Mouse (Mus musculus): Measurements from ENCODE around the gene Dstyk.

The Dstyk gene

DNA sequence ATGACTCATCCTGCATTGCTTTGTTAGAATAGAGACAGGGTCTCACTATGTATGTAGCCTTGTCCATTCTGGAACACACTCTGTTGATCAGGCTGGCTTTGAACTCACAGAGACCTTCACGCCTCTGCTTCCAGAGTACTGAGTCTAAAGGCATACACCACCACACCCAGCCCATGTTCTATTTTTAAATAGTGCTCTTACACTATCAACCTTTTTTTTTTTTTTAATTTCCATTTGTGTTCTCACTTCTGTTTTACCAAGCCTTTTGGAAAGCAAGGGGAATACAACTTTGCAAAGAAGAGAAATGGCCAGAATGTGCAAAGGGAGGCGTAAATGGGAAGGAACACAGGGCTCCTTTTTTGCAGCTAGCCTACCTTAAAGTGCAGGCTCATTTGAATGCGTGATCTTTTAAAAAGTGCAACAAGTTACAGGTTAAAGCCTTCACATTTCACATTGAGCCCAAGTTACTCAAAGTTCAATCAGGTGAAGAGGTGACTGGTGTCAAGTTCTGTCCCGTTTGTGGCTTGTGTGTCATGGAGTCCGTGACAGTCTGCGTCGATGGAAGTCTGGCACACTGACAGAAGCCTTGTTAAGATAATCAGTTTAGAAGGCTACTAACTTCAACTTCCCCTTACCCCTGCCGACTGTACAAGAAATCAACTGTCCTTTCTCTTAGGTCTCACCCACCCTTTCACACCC is 962 bp upstream of the Dstyk start:
- ChIA-PET POLR2A (interaction anchor here (0.6 to 1.5 kb wide), 49 partner anchors 8 to 216 kb away, joined by 3 to 30 read pairs (median 4); partner anchors contain the start of genes Tmcc2 (in 3 of the 4) and Rbbp5 (in 2 of the 4)), CTCF (interaction anchor here (0.5 to 1.4 kb wide), 27 partner anchors 9 to 850 kb away, joined by 3 to 9 read pairs (median 4); partner anchors contain the start of gene Tmcc2 (in 1 of the 4))

DNA sequence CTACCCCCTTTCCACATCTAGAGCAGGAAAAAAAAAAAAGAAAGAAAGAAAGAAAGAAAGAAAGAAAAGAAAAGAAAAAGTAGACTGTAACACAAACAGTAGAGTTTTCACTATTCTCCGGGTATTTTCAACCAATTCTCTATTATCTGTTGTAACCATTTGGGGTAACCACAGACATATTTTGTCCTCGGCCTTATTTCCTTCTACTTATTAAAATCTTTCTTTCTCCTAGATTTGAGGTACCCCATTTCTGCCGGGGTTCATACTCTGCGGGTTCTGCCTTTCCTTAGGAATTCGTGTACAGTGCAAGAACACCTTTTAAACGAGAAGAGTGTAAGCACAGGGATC is 438 bp upstream of the Dstyk start:
- POLR2A ChIA-PET = interaction anchor here (0.5 to 1.5 kb wide), 53 partner anchors 8 to 1438 kb away, joined by 3 to 30 read pairs (median 4); partner anchors contain the start of genes Tmcc2 (in 3 of the 4), Rbbp5 (in 2 of the 4) and Elk4 (in 1 of the 4)
- CTCF ChIA-PET = interaction anchor here (0.5 to 1.4 kb wide), 31 partner anchors 9 to 851 kb away, joined by 3 to 9 read pairs (median 3); partner anchors contain the start of genes Rbbp5 (in 1 of the 4) and Tmcc2 (in 1 of the 4)

DNA sequence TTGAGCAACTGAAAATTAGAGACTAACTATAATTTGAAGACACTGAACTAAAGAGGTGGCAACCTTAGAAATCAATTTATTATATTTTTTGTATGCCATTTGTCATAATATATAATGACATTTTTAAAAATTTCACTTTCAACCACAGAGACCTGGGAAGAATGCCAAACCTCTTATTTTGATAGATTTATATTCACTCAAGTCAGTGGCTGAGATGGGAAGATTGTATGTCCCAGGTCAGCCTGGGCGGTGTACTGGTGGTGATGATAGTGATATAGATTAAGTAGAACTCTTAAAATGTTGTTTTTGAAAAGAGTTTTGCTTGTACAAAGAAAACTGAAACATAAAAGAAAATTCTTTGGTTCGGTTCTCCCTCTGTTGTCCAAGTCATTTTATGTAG is 2.9 kb downstream of the Dstyk start:
- POLR2A ChIA-PET = interaction anchor here in 2 of 4 experiments (0.9 to 2.0 kb wide), 3 partner anchors 11 to 51 kb away, joined by 3 to 10 read pairs (median 4); no protein-coding TSS in a partner anchor
- CTCF ChIA-PET = no interaction called here

DNA sequence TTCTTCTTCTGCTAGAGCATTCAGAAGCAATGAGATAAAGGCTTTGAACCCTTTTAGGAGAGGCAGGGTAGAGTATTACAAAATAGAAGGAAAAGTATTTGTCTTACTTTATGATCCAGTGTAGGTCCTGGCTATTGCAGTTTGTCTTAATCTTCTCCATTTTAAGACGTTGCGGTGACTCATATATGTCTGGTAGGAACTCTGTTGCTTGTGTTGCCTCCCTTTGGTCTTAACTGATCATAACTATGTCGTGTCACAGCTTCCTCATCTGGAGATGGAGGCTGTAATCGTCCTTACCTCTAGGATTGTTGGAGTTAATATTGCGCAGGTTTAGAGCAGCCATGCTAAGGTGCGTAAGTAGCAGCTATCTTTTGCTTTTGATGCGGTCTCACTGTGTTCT is 3.3 kb downstream of the Dstyk start:
- POLR2A ChIA-PET = interaction anchor here in 1 of 4 experiments (2.0 kb wide), 1 partner anchor 50 kb away, joined by 10 read pairs; no protein-coding TSS in a partner anchor
- CTCF ChIA-PET = no interaction called here

DNA sequence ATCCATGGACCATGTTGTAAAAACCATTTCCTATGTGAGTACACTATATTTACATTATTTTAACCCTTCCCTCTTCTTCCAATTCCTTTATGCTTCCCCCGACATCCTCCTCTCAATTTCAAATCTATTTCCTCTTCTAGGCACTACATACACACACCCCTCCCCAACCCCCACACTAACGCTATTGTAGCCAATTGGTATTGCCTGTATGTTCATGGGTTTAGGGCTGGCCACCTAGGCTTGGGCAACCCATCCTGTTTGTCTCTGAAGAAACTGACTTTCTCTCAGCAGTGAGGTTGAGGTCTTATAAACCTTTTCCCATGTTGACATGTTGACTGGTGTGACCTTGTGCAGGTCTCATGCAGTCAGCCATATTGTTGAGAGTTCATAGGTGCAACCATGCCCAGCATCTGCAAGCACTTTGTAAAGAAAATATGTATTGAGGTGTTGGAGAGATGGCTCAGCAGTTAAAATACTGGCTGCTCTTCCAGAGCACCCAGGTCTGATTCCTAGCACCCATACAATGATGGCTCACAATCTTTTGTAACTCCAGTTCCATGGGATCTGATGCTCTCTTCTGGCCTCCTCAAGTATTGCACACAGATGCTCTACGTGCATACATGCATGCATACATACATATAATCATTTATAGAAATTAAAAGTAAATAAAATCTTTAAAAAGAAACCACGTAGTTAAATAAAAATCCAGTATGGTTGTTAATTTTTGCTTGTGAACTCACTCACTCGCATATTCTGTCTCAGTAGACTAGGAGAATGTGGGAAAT is 5.7 kb downstream of the Dstyk start:
- CTCF ChIA-PET = no interaction called here
- POLR2A ChIA-PET = interaction anchor here in 2 of 4 experiments (1.1 to 1.6 kb wide), 4 partner anchors 8 to 48 kb away, joined by 3 to 4 read pairs (median 4); no protein-coding TSS in a partner anchor

DNA sequence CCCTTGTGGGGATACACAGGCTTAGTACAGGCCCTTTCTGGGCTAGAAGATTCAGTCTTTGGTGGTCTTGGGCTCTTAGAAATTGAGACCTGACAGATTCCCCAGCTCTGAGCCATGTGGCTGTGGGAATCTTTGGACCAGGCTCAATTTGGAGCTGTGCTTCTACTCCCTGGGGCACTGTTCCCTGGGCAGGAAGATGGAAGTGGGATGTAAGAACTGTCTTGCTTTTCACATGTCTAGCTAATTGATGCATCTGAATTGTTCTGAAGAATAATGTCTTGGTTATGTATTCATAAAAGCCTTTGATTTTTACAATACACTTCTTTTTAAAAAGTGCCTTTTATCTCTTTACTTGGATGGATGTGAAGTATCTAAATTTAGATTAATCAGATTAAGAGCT is 8.2 kb downstream of the Dstyk start:
- POLR2A ChIA-PET = interaction anchor here in 2 of 4 experiments (0.6 to 1.6 kb wide), 5 partner anchors 18 to 46 kb away, joined by 3 to 5 read pairs (median 4); no protein-coding TSS in a partner anchor

DNA sequence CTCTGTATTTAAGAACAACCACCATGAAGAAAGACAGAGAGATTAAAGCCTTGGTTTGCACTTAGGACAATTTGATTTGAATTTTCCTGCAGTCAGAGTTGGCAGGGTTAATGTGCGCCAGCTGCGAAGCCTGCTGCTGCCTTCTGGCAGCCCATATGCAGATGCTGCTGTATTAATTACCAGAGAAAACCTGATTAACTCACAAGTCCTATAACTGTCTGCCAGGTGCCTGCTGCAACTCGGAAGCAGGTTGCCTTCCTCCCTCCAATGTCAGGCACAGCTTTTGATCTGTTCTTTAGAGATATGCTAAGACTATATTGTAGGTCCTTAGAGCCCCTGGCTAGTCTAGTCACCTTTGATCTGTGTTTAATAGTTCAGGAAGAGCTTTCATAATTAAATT is 13.5 kb downstream of the Dstyk start:
- CTCF ChIA-PET = interaction anchor here in 3 of 4 experiments (0.6 to 1.9 kb wide), 5 partner anchors 10 to 950 kb away, joined by 3 to 17 read pairs (median 4); partner anchors contain the start of gene Dstyk (in 2 of the 3)
- POLR2A ChIA-PET = interaction anchor here in 2 of 4 experiments (0.7 to 2.3 kb wide), 6 partner anchors 9 to 40 kb away, joined by 3 to 8 read pairs (median 4); partner anchors contain the start of gene Dstyk (in 1 of the 2)

More for the DNA sequence above, 8.2 kb downstream of the Dstyk start:
- CTCF ChIA-PET = interaction anchor here in 1 of 4 experiments (0.8 kb wide), 1 partner anchor 9 kb away, joined by 3 read pairs; the partner anchor contains the start of gene Dstyk

DNA sequence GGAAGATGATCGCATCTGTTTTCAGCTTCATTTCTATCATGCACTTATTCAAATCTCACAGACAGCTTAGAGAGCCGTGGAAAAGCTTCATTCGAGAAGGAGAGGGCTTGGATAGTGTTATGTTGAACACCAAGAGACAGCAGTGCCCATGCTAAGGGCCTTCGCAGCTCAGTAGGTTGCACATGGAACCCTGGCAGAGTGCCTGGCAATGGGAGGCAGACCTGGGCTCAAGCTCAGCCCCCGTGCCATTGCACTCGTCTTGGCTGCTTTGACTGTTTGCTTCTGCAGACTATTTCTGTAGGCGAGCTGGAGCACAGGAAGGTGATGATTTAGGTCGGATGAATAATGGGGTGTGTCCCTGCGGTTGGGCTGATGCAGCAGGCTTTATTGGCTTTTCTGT is 14.4 kb downstream of the Dstyk start:
- ChIA-PET POLR2A (interaction anchor here in 3 of 4 experiments (0.7 to 2.3 kb wide), 8 partner anchors 9 to 65 kb away, joined by 3 to 8 read pairs (median 4); partner anchors contain the start of genes Dstyk (in 1 of the 3) and Rbbp5 (in 1 of the 3)), CTCF (interaction anchor here (0.6 to 1.9 kb wide), 6 partner anchors 9 to 949 kb away, joined by 3 to 17 read pairs (median 4); partner anchors contain the start of gene Dstyk (in 2 of the 4))

DNA sequence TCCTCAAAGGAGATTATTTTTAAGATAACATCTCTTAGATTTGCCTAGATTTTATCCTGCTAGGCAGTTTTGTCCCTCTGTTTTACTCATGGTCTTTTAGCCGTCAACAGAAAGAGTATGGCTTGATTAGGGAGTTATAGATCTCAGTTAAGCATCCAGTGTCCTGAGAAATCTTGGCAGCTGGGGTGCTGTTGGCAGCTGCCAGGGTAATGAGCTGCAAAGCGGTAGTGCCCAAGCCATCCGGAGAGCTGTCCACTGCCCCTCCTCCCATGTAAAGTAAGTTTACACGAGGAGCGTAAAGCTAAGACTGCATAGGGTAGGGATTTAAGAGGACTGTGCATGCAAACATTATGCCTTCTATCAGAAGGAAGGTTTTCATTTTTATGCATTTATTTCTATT is 16.0 kb downstream of the Dstyk start:
- POLR2A ChIA-PET = interaction anchor here in 2 of 4 experiments (1.0 to 1.6 kb wide), 4 partner anchors 17 to 44 kb away, joined by 3 to 5 read pairs (median 5); partner anchors contain the start of gene Rbbp5 (in 2 of the 2)
- CTCF ChIA-PET = interaction anchor here in 1 of 4 experiments (1.0 kb wide), 1 partner anchor 42 kb away, joined by 4 read pairs; the partner anchor contains the start of gene Tmcc2

DNA sequence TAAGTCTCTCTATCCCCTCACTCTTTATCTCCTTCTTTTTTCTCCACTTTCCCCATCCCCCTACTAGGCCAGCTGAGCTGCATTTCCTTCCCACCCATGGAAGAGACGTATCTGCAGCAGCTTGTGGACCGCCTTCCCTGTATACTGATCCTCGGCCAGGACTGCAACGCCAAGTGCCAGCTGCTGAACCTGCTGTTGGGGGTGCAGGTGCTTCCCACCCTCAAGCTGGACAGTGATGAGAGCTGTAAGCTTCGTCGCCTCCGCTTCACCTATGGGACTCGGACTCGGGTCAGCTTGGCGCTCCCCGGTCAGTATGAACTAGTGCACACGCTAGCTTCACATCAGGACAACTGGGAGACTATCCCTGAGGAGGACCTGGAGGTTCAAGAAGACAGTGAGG is 16.7 kb downstream of the Dstyk start:
- ChIA-PET CTCF (interaction anchor here in 2 of 4 experiments (0.6 to 1.0 kb wide), 4 partner anchors 40 to 190 kb away, joined by 4 to 7 read pairs (median 4); partner anchors contain the start of gene Tmcc2 (in 1 of the 2)), POLR2A (interaction anchor here in 2 of 4 experiments (0.6 to 1.6 kb wide), 7 partner anchors 12 to 324 kb away, joined by 3 to 5 read pairs (median 3); partner anchors contain the start of genes Rbbp5 (in 2 of the 2) and Dstyk (in 1 of the 2))

DNA sequence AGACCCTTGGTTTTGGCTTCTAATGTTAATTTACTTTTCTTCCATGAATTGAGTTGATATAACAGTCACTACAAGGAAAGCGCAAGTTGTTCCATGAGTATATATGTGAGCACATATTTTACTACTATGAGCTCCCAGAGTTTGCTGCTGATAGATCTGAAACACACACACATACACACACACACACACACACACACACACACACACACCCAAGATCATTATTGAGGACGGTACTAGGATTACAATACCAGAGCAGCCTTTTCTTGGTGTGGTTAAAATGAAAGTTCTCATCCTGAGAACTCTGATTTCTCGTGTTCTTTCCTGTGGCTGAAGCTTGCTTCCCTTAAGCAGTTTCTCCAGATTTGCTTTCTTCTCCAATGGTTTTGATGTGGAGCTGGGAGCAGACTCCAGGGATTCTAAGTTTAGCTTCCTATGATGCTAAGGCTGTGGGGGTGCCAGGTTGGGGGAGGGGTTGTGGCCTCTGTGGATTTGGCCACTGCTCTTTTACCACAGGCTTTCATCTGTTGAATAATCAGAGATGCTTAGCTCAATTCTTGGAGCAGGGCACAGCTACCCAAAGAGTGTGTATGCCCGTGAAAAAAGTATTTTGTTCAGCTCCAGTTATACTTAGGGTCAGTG is 19.1 kb downstream of the Dstyk start:
- POLR2A ChIA-PET = interaction anchor here in 1 of 4 experiments (0.6 to 1.6 kb wide), 5 partner anchors 35 to 107 kb away, joined by 3 to 6 read pairs (median 4); partner anchors contain the start of gene Cntn2
- CTCF ChIA-PET = interaction anchor here in 2 of 4 experiments (0.6 to 1.5 kb wide), 6 partner anchors 11 to 703 kb away, joined by 3 to 5 read pairs (median 3); no protein-coding TSS in a partner anchor

DNA sequence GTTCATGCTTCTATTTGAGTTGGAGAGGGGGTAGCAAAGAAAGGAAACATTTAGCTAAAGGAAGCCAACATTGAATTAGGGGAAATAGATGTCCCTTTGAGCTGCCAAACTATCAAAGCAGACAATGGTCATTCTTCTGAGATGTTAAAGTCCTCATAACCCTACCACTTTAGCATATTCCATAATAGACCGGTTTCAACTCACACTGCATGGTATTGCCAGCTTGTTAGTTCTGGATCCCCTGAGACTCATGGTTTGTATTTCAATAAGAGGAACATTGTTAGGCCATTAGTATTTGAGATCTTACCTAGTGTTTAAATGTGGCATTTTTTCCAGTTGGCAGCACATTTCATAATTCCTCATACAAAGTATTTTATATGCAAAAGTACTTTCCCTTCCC is 19.6 kb downstream of the Dstyk start:
- ChIA-PET CTCF (interaction anchor here in 2 of 4 experiments (0.6 to 1.5 kb wide), 4 partner anchors 11 to 487 kb away, joined by 3 to 5 read pairs (median 3); no protein-coding TSS in a partner anchor), POLR2A (interaction anchor here in 1 of 4 experiments (0.6 to 1.6 kb wide), 4 partner anchors 35 to 106 kb away, joined by 3 to 6 read pairs (median 4); partner anchors contain the start of gene Cntn2)

DNA sequence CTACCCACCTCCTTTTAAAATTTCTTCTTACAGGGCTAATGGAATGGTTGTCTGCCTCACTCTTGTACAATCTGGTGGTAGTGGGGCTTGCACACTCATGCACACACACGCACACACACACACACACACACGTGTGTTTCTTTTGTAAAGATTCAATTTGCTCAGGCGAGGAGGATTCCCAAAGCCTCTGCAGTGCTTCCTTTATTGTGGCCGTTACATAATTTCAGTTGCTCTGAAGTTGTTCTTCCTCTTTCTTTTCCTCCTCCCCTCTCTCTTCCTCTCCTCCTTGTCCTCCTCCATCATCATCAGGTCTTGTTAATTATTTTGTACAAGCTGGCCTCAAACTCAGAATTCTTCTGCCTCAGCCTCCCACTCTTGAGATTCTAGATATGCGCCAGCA is 20.0 kb downstream of the Dstyk start:
- ChIA-PET POLR2A (interaction anchor here in 1 of 4 experiments (1.1 to 1.6 kb wide), 3 partner anchors 34 to 96 kb away, joined by 3 to 6 read pairs (median 5); no protein-coding TSS in a partner anchor), CTCF (interaction anchor here in 1 of 4 experiments (1.5 kb wide), 1 partner anchor 47 kb away, joined by 3 read pairs; no protein-coding TSS in a partner anchor)

DNA sequence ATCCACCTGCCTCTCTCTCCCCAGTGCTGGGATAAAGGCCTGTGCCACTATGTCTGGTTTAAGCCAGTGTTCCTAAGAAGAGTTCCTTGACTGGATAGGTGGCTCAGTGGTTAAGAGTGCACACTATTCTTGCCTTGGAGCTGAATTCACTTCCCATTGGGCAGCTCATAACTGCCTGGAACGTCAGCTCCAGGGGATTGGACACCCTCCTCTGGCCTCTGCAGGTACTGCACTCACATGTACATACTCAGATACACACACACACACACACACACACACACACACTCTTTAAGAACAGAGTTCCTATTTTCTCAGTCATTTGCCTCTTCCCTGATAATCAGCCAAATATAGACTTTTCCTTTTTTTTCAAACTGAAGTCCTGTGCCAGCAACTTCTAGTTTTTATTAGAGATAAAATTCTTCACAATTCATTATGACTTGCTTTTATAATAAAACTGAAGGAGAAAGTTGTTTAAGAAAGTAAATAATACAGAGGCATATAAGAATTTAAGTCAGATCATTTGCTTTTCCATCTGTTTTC is 23.6 kb downstream of the Dstyk start:
- CTCF ChIA-PET = interaction anchor here (0.5 to 1.4 kb wide), 20 partner anchors 9 to 394 kb away, joined by 3 to 8 read pairs (median 3); partner anchors contain the start of genes Dstyk (in 1 of the 4) and Tmem81 (in 1 of the 4)
- POLR2A ChIA-PET = interaction anchor here in 3 of 4 experiments (0.7 to 4.5 kb wide), 12 partner anchors 9 to 125 kb away, joined by 3 to 30 read pairs (median 3); partner anchors contain the start of genes Rbbp5 (in 2 of the 3) and Nuak2 (in 1 of the 3)

DNA sequence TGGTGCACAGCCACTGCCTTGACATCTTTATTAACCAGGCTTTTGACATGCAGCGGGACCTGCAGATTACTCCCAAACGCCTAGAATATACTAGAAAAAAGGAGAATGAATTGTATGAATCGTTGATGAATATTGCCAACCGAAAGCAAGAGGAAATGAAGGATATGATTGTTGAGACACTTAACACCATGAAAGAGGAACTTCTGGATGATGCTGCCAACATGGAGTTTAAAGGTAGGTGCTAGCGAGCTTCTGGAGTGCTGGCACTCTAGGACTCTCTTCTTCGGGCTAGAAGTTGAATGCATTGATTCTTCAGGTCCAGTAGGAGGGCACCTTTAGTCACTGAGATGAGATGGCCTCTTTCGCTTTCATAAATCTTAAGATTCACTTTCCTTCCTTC is 32.4 kb downstream of the Dstyk start:
- ChIA-PET POLR2A (interaction anchor here (0.6 to 2.4 kb wide), 8 partner anchors 9 to 33 kb away, joined by 3 to 12 read pairs (median 4); partner anchors contain the start of gene Rbbp5 (in 3 of the 4)), CTCF (interaction anchor here in 1 of 4 experiments (0.5 kb wide), 1 partner anchor 156 kb away, joined by 6 read pairs; no protein-coding TSS in a partner anchor)

DNA sequence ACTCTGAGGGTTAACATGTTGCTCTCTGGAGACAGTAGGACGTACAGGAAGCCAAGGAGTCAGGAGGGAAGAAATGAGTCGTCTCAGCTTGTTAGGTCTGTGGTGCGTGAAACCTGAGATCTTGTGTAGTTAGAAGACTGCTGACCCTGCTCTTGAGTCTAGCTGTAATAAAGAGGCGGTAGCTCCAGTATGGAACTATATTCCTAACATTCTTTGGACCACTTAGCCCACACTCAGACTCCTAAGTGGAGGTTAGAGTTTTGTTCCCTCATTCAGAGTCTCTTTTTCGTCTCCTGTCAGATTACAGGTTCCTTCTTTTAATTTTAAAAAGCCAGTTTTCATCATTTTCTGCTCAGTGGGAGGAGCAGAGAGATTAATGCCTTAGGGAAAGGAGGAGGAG is 47.3 kb downstream of the Dstyk start:
- POLR2A ChIA-PET = interaction anchor here in 3 of 4 experiments (0.8 to 9.1 kb wide), 9 partner anchors 11 to 74 kb away, joined by 3 to 155 read pairs (median 4); partner anchors contain the start of genes Rbbp5 (in 3 of the 3) and Tmcc2 (in 1 of the 3)
- CTCF ChIA-PET = interaction anchor here in 1 of 4 experiments (0.7 to 1.7 kb wide), 2 partner anchors 56 to 109 kb away, joined by 3 to 4 read pairs; no protein-coding TSS in a partner anchor

Data from embryonic stem cell, embryonic (primary cell).